Mouse (Mus musculus) lung, postnatal 14 days (tissue): ENCODE data around the gene Emilin2.

ENCODE experiments used
- DNase-seq: peaks from one replicate; pipeline ENCODE4 v3.0.0; 2021

Emilin2 gene

GRCm38 (mm10) chr17:71299879-71300278, 11.9 kb downstream of the Emilin2 start:
- DNase-seq = no peak

GRCm38 (mm10) chr17:71294570-71294969, 17.2 kb downstream of the Emilin2 start:
- DNase-seq = no peak

- DNase-seq = no peak
Measured at GRCm38 (mm10) chr17:71292897-71293296, 18.9 kb downstream of the Emilin2 start.

GRCm38 (mm10) chr17:71291897-71292420, 19.8 kb downstream of the Emilin2 start:
- no peak for DNase-seq

- no peak for DNase-seq
Measured at GRCm38 (mm10) chr17:71290486-71291410, 21.0 kb downstream of the Emilin2 start.

GRCm38 (mm10) chr17:71289572-71290176, 22.1 kb downstream of the Emilin2 start:
- no peak for DNase-seq

GRCm38 (mm10) chr17:71288808-71289548, 22.8 kb downstream of the Emilin2 start:
- no peak for DNase-seq

GRCm38 (mm10) chr17:71288145-71288758, 23.5 kb downstream of the Emilin2 start:
- DNase-seq = no peak

GRCm38 (mm10) chr17:71287586-71287985, 24.2 kb downstream of the Emilin2 start:
- DNase-seq = no peak

GRCm38 (mm10) chr17:71285929-71286328, 25.8 kb downstream of the Emilin2 start:
- DNase-seq = no peak

- no peak for DNase-seq
Measured at GRCm38 (mm10) chr17:71284890-71285289, 26.9 kb downstream of the Emilin2 start.

GRCm38 (mm10) chr17:71283237-71283636, 28.5 kb downstream of the Emilin2 start:
- peak; percentile 77 for DNase-seq

- no peak for DNase-seq
Measured at GRCm38 (mm10) chr17:71282716-71283115, 29.1 kb downstream of the Emilin2 start.

- DNase-seq = no peak
Measured at GRCm38 (mm10) chr17:71277701-71278491, 33.9 kb downstream of the Emilin2 start.

GRCm38 (mm10) chr17:71276771-71277170, 35.0 kb downstream of the Emilin2 start:
- DNase-seq = no peak

- DNase-seq = no peak
Measured at GRCm38 (mm10) chr17:71273901-71274300, 37.9 kb downstream of the Emilin2 start.

- DNase-seq = no peak
Measured at GRCm38 (mm10) chr17:71268599-71268998, 43.2 kb downstream of the Emilin2 start.

- DNase-seq = no peak
Measured at GRCm38 (mm10) chr17:71268152-71268551, 43.6 kb downstream of the Emilin2 start.

GRCm38 (mm10) chr17:71267374-71267773, 44.4 kb downstream of the Emilin2 start:
- no peak for DNase-seq

- DNase-seq = no peak
Measured at GRCm38 (mm10) chr17:71265336-71266051, 46.3 kb downstream of the Emilin2 start.

GRCm38 (mm10) chr17:71264739-71265138, 47.0 kb downstream of the Emilin2 start:
- no peak for DNase-seq
